Mouse (Mus musculus) cerebellum, adult 9-10 months (tissue): ENCODE data around the gene Slc22a14.

Experiments used
- DNase-seq: peaks from one replicate; pipeline ENCODE4 v3.0.0; 2022

Gene Slc22a14

GRCm38 (mm10) chr9:119122596-119123369 lies 242.6 kb downstream of the Slc22a14 start:
- no peak for DNase-seq

GRCm38 (mm10) chr9:119120168-119120560 lies 245.2 kb downstream of the Slc22a14 start:
- no peak for DNase-seq
